Mouse (Mus musculus): ENCODE data around the gene Ivl. TPM values are rescaled to one million over a fixed set of nuclear protein-coding genes. Genes with fewer than 3 reads are reported as not detected.

Gene Ivl
- polyA plus RNA-seq (2015; fragmentation: Illumina TruSeq; extraction: RNeasy Lipid Tissue Mini Kit (QIAGEN cat#74804); ENCODE audit: insufficient read depth, low replicate concordance), result not detected

GRCm38 (mm10) chr3:92573449-92574041, at the start of gene Ivl:
Ivl (minus strand) TSS chr3:92573735.

DNA sequence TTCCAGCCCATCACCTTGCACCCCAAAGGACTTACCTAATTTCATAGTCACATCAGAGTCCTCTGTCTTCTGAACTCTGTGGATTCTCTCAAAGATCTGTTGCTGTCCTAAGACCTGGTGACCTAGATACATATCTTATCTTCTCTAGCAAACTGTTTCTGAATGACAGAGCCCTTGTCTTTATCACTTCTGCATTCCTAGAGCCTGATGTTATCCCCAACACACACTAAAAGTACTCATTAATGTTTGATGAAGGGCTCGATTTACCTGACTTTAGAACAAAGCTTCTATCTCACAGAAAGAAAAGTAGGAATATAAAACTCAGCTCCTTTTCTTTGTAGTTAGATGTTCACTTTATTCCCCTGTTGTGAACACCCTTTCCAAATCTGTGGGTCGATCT, 48.0 kb upstream of the Ivl start, which contains the start of gene Lce6a:
TSS of gene Lce6a (minus strand) at position 101 of the 400 bp plus-strand sequence.

DNA sequence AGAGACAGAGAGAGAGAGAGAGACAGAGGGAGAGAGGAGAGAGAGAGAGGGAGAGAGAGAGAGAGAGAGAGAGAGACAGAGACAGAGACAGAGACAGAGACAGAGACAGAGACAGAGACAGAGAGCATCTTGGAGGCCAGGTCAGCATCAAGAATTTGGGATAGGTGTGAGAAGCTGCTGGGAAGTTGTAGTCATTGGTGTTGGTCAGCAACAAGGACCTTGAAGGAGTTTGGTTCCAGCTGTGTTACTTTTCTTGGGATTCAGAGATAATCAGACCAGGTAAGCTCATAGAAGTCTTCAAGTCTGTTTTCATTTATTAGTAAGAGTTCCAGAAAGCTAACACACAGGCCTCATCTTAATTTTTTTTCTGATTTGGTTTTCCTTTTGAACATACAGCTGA, 33.9 kb upstream of the Ivl start, which contains the start of gene 2210017I01Rik:
TSS of gene 2210017I01Rik (minus strand) at position 101 of the 400 bp plus-strand sequence.

DNA sequence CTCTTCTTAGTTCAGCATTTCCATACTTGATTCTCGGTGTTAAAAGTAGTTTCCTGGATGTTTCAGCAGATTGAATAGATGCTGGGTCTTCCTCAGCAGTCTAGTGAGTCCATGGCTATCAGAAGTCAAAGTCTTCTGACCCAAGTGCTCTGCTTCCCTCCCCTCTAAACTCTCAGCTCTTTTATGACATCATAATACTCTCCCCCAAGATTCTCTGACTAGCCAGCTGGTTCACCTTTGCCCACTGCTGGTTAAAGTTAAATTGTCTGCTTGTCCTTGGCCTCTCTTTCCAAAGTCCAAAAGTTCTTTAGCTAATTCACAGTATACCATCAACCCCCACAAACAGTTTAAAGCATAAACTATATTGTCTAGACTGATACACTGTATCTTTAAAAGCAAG, 15.3 kb upstream of the Ivl start, which contains the start of gene Smcp:
TSS of gene Smcp (minus strand) at position 140 of the 400 bp plus-strand sequence.

DNA sequence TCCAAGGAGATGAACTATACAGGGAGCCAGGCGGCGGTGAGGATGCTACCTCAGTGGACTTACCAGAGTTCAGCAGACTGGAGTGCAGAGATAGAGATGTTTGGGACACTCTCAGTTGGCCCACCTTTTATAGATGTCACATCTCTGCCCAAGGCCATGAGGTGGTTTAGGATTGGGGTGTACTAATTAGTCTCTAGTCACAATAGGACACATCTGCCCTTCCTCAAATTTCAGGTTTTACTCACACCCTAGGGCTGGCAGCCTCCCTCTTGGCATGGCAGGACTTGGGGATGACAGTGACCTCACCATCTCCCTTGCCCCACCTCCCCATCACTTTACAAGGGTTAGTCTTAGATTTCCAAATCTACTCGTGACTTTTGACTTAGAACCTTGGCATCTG, 39.1 kb downstream of the Ivl start, which contains the start of gene 2310046K23Rik:
TSS of gene 2310046K23Rik (minus strand) at position 101 of the 400 bp plus-strand sequence.

Other genes starting within 250 kb of the Ivl start
- not detected for gene Sprr2d, start 234.6 kb downstream of the Ivl start, polyA plus RNA-seq (2015; fragmentation: Illumina TruSeq; extraction: RNeasy Lipid Tissue Mini Kit (QIAGEN cat#74804); ENCODE audit: insufficient read depth, low replicate concordance)
- gene Sprr2e, start 221.6 kb downstream of the Ivl start, polyA plus RNA-seq (2015; fragmentation: Illumina TruSeq; extraction: RNeasy Lipid Tissue Mini Kit (QIAGEN cat#74804); ENCODE audit: insufficient read depth, low replicate concordance), result not detected
- gene Sprr2f, start 208.5 kb downstream of the Ivl start, polyA plus RNA-seq (2015; fragmentation: Illumina TruSeq; extraction: RNeasy Lipid Tissue Mini Kit (QIAGEN cat#74804); ENCODE audit: insufficient read depth, low replicate concordance), result not detected
- gene Sprr2h, start 188.1 kb downstream of the Ivl start, polyA plus RNA-seq (2015; fragmentation: Illumina TruSeq; extraction: RNeasy Lipid Tissue Mini Kit (QIAGEN cat#74804); ENCODE audit: insufficient read depth, low replicate concordance), result not detected
- gene Sprr2i, start 165.7 kb downstream of the Ivl start, polyA plus RNA-seq (2015; fragmentation: Illumina TruSeq; extraction: RNeasy Lipid Tissue Mini Kit (QIAGEN cat#74804); ENCODE audit: insufficient read depth, low replicate concordance), result not detected
- gene Sprr2j-ps, start 155.7 kb downstream of the Ivl start, polyA plus RNA-seq (2015; fragmentation: Illumina TruSeq; extraction: RNeasy Lipid Tissue Mini Kit (QIAGEN cat#74804); ENCODE audit: insufficient read depth, low replicate concordance), result not detected
- 1.4 TPM for gene Gm9774, start 144.3 kb downstream of the Ivl start, polyA plus RNA-seq (2015; fragmentation: Illumina TruSeq; extraction: RNeasy Lipid Tissue Mini Kit (QIAGEN cat#74804); ENCODE audit: insufficient read depth, low replicate concordance)
- gene Sprr2k, start 141.2 kb downstream of the Ivl start, polyA plus RNA-seq (2015; fragmentation: Illumina TruSeq; extraction: RNeasy Lipid Tissue Mini Kit (QIAGEN cat#74804); ENCODE audit: insufficient read depth, low replicate concordance), result not detected
- gene Sprr1b, start 134.9 kb downstream of the Ivl start, polyA plus RNA-seq (2015; fragmentation: Illumina TruSeq; extraction: RNeasy Lipid Tissue Mini Kit (QIAGEN cat#74804); ENCODE audit: insufficient read depth, low replicate concordance), result not detected
- not detected for gene Sprr3, start 115.0 kb downstream of the Ivl start, polyA plus RNA-seq (2015; fragmentation: Illumina TruSeq; extraction: RNeasy Lipid Tissue Mini Kit (QIAGEN cat#74804); ENCODE audit: insufficient read depth, low replicate concordance)
- gene Sprr1a, start 87.8 kb downstream of the Ivl start, polyA plus RNA-seq (2015; fragmentation: Illumina TruSeq; extraction: RNeasy Lipid Tissue Mini Kit (QIAGEN cat#74804); ENCODE audit: insufficient read depth, low replicate concordance), result not detected
- not detected for gene Sprr4, start 73.2 kb downstream of the Ivl start, polyA plus RNA-seq (2015; fragmentation: Illumina TruSeq; extraction: RNeasy Lipid Tissue Mini Kit (QIAGEN cat#74804); ENCODE audit: insufficient read depth, low replicate concordance)
- not detected for gene 2310046K23Rik, start 39.2 kb downstream of the Ivl start, polyA plus RNA-seq (2015; fragmentation: Illumina TruSeq; extraction: RNeasy Lipid Tissue Mini Kit (QIAGEN cat#74804); ENCODE audit: insufficient read depth, low replicate concordance)
- not detected for gene Smcp, start 15.3 kb upstream of the Ivl start, polyA plus RNA-seq (2015; fragmentation: Illumina TruSeq; extraction: RNeasy Lipid Tissue Mini Kit (QIAGEN cat#74804); ENCODE audit: insufficient read depth, low replicate concordance)
- gene 2210017I01Rik, start 33.8 kb upstream of the Ivl start, polyA plus RNA-seq (2015; fragmentation: Illumina TruSeq; extraction: RNeasy Lipid Tissue Mini Kit (QIAGEN cat#74804); ENCODE audit: insufficient read depth, low replicate concordance), result not detected
- gene Lce6a, start 47.9 kb upstream of the Ivl start, polyA plus RNA-seq (2015; fragmentation: Illumina TruSeq; extraction: RNeasy Lipid Tissue Mini Kit (QIAGEN cat#74804); ENCODE audit: insufficient read depth, low replicate concordance), result not detected
- not detected for gene Lce1a1, start 74.6 kb upstream of the Ivl start, polyA plus RNA-seq (2015; fragmentation: Illumina TruSeq; extraction: RNeasy Lipid Tissue Mini Kit (QIAGEN cat#74804); ENCODE audit: insufficient read depth, low replicate concordance)
- not detected for gene Lce1b, start 83.2 kb upstream of the Ivl start, polyA plus RNA-seq (2015; fragmentation: Illumina TruSeq; extraction: RNeasy Lipid Tissue Mini Kit (QIAGEN cat#74804); ENCODE audit: insufficient read depth, low replicate concordance)
- not detected for gene Lce1a2, start 96.6 kb upstream of the Ivl start, polyA plus RNA-seq (2015; fragmentation: Illumina TruSeq; extraction: RNeasy Lipid Tissue Mini Kit (QIAGEN cat#74804); ENCODE audit: insufficient read depth, low replicate concordance)
- not detected for gene Lce1c, start 105.5 kb upstream of the Ivl start, polyA plus RNA-seq (2015; fragmentation: Illumina TruSeq; extraction: RNeasy Lipid Tissue Mini Kit (QIAGEN cat#74804); ENCODE audit: insufficient read depth, low replicate concordance)
- gene Lce1d, start 113.5 kb upstream of the Ivl start, polyA plus RNA-seq (2015; fragmentation: Illumina TruSeq; extraction: RNeasy Lipid Tissue Mini Kit (QIAGEN cat#74804); ENCODE audit: insufficient read depth, low replicate concordance), result not detected
- not detected for gene Lce1e, start 135.3 kb upstream of the Ivl start, polyA plus RNA-seq (2015; fragmentation: Illumina TruSeq; extraction: RNeasy Lipid Tissue Mini Kit (QIAGEN cat#74804); ENCODE audit: insufficient read depth, low replicate concordance)
- gene Lce1f, start 146.6 kb upstream of the Ivl start, polyA plus RNA-seq (2015; fragmentation: Illumina TruSeq; extraction: RNeasy Lipid Tissue Mini Kit (QIAGEN cat#74804); ENCODE audit: insufficient read depth, low replicate concordance), result not detected
- not detected for gene Gm38119, start 165.4 kb upstream of the Ivl start, polyA plus RNA-seq (2015; fragmentation: Illumina TruSeq; extraction: RNeasy Lipid Tissue Mini Kit (QIAGEN cat#74804); ENCODE audit: insufficient read depth, low replicate concordance)
- gene Lce1g, start 178.6 kb upstream of the Ivl start, polyA plus RNA-seq (2015; fragmentation: Illumina TruSeq; extraction: RNeasy Lipid Tissue Mini Kit (QIAGEN cat#74804); ENCODE audit: insufficient read depth, low replicate concordance), result not detected
- not detected for gene Lce1h, start 191.3 kb upstream of the Ivl start, polyA plus RNA-seq (2015; fragmentation: Illumina TruSeq; extraction: RNeasy Lipid Tissue Mini Kit (QIAGEN cat#74804); ENCODE audit: insufficient read depth, low replicate concordance)
- gene Lce1i, start 205.2 kb upstream of the Ivl start, polyA plus RNA-seq (2015; fragmentation: Illumina TruSeq; extraction: RNeasy Lipid Tissue Mini Kit (QIAGEN cat#74804); ENCODE audit: insufficient read depth, low replicate concordance), result not detected
- not detected for gene Lce1j, start 216.8 kb upstream of the Ivl start, polyA plus RNA-seq (2015; fragmentation: Illumina TruSeq; extraction: RNeasy Lipid Tissue Mini Kit (QIAGEN cat#74804); ENCODE audit: insufficient read depth, low replicate concordance)
- gene Lce1k, start 234.2 kb upstream of the Ivl start, polyA plus RNA-seq (2015; fragmentation: Illumina TruSeq; extraction: RNeasy Lipid Tissue Mini Kit (QIAGEN cat#74804); ENCODE audit: insufficient read depth, low replicate concordance), result not detected